Mouse (Mus musculus) heart, adult 8-10 months (tissue): Measurements from ENCODE around the gene Mical3. TPM values are rescaled to one million over a fixed set of nuclear protein-coding genes. Genes with fewer than 3 reads are reported as not detected.

Experiments used
- DNase-seq: peaks from one replicate; pipeline ENCODE4 v3.0.0; 2022; ENCODE audit warnings: low spot score
- total RNA-seq, 4 experiments: library from RNA; stranded (reverse); gene quantifications; 2 replicates each; pipeline ENCODE4 v1.2.4; 2022

The Mical3 gene
- total RNA-seq, 4 experiments from 2014 or later = 112 to 130 (median 120) TPM

- DNase-seq = peak; percentile 26
These were observed 77.2 kb downstream of the Mical3 start for GRCm38 (mm10) chr6:121053585-121054112.

DNA sequence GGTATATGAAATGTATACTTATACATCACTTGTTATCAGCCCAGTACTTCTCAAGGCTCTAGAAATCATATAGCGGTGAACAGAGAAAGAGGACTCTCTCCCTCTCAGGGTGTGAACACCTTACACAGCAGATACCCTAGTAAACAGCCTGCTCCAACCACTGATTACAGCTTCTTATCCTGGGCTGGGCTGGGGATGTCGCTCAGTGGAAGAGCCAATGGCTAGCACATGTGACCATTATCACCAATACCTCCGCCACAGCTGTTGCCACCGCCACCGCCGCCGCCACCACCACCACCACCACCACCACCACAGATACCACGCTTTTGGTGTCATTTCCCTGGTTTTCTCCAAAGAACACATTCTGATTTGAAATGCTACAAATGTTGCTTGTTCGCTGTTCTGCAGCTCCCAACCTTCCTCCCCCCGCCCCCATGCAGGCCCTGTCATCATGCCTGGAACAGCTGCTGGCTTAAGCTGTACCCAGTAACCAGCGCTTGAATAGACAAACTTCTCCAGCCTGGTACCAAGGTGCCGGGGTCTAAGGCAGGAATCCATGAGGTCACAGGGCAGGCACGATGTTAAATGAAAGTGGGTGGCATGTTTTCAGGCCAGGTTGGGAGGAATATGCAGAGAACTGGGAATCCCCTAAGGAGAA lies 78.7 kb downstream of the Mical3 start:
- DNase-seq = no peak

- DNase-seq = no peak
These were observed 79.4 kb downstream of the Mical3 start for GRCm38 (mm10) chr6:121051411-121051810.

GRCm38 (mm10) chr6:121048696-121049095 lies 82.1 kb downstream of the Mical3 start:
- DNase-seq = no peak

DNA sequence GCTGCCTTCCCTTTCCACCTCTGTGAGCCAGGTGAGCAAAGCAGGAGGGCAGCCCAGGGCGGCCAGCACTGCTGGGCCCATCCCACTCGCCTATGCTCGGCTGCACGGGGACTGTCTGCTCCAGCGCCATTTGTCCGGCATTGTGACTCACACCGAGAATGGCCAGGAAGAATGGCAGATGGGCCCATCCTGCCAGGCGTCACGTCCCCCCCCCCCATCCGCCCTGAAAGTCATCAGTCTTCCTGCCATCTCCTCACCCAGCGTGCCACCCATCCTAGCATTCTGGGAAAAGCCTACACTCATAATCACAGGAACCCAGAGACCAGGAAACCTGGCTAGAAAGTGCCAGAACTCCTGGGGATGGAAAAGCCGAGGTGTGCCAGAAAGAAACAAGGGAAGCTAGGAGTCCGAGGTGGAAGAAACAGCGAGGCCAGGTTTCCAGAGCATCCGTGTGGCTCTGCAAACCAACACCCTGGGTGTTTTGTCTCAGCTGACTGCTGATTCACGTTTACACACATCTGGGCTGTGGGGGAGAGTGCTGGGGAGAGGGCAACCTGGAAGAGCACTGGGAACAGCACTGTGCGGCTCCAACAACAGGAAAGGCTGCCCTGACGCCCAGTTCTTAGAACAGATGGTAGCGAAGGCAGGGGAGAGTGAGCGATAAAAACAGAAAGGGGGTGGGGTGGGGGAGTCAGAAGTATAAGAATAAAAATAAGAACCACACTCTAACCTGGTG lies 85.3 kb downstream of the Mical3 start:
- DNase-seq = no peak

DNA sequence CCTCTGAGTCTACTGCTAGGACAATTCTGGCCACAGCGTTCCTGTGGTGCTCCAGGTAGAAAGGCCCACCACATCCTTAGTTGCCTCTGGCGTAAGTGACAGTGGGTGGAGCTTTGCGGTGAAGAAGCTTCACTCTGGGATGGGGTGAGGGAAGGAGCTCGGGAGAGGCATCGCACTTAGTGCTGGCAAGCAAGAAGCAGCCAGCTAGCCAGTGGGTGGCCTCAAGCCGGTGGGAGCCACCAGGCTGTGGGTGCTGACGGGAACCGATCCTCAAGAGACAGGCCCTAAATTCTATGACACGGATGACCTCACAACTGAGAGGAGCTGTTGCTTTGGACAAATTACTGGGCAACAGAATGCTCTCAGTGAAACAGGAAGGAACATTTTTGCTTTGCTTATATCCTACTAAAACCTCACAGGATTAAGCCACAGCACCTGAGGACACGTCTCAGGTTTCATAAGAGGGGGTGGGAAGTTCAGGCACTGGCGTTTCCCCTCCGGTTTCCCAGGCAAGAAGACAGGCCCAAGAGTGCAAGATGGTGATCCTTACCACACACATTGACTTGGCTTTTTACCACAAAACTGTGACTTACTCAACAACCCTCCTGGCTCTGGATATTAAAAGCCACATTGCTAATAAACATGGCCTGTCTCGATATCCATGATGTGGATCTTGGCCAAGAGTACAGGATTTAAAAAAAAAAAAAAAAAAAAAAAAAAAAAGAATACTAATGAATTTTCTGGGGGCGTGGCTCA lies 87.2 kb downstream of the Mical3 start:
- no peak for DNase-seq

DNA sequence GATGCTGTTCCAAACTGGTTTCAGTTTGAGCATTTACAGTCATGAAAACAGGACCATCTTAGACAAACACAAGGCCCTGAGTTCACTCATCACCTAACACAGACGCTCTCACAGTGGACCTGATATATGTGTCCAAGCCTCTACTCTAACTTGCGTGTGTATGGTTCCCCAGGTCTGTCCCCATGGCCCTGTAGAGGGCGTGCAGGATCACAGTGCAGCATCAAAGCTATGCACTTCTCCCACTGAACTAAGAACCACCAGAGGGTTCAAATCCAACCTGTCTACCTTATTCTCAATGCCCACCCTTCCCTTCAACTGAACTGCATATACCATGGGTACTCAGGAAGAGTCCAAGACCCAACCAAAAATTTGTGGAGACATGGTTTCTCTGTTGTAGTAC lies 91.1 kb downstream of the Mical3 start:
- DNase-seq = no peak

DNA sequence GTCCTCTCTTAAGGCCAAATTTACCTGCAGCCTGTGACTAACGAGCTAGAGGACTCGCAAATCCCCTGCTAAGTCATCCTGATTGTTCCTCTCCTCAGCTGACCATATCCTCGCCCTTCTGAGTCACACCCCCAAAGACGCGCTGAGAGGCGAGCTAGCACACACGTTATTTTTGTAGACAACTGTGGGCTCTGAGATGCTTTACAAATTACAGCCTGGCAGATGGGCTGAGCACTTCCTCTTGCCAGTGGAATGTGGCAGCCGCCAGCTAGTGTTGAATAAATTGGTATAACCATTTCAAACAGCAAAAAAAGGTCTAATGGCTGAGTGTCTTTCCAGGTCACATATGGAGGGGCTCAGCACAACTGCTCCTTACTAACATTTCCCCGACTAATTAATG lies 91.5 kb downstream of the Mical3 start:
- no peak for DNase-seq

DNA sequence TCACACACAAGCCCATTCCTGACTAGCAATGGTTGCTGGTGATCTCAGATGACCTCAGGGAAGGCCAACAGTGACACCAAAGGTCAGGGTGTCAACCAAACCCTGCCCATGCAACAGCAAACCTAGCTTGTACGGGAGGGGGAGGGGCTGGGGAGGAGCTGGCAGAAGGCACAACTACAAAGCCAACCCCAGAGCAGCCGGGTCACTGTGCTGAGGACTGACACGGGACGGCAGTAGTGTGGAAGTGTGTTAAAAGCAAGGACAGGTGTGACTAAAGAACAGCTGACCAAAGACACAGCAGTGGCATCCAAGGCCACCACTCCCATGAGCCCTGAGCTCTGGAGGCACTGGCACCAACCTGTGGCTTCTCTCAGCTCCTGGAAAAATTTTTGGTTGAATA lies 93.7 kb downstream of the Mical3 start:
- no peak for DNase-seq

DNA sequence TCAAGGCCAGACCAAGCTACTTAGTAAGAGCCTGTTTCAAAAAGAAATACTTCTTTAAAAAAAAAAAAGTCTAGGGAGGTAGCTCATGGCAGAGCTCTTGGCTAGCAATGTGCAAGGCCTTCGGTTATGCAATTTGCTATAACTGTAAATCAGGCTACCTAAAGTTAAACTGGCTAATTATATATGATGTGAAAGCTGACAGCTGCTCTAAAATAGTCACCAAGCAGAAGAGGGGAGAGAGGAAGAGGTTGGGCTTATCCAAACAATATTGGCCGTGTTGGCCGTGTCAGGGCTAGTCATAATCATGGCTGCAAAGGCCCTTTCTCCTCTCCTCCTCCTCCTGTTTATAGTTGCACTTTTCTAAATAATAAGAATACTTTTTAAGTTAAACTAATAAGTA lies 94.9 kb downstream of the Mical3 start:
- no peak for DNase-seq

GRCm38 (mm10) chr6:121035268-121035667 lies 95.5 kb downstream of the Mical3 start:
- DNase-seq = no peak

GRCm38 (mm10) chr6:121033250-121033649 lies 97.5 kb downstream of the Mical3 start:
- DNase-seq = no peak

- no peak for DNase-seq
These were observed 99.4 kb downstream of the Mical3 start for GRCm38 (mm10) chr6:121031370-121031769.

DNA sequence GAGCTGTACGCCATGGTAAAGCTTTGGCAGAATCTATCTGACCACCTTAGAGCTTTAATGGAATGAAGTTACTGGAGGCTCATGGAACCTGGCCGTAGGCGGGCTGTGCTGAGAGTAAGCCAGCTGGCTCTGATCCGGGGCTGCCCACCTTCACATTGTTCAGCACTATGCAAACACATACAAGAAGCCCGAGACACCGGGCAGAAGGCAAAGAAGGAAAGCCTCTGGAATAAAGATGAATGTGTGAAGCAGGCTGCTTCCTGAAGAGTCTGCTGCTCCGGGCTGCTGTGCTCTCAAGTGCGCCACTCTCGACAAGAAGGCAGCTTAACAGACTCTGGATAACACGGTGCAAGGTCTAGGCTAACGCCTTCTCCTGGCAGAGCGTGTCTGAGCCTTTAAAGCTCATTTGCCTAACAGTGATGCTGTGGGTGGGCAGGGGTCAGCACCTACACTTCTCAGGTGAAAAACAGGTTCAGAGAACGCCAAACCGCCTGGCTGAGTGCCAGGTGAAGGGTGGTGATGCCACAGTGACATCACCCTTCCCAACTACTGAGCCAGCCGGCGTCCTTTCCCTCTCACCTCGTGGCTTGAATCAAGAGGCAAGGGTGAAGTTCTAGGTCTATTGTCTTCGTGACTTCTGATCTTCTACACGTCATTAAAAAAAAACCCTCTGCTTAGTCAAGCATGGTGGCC lies 100.8 kb downstream of the Mical3 start:
- no peak for DNase-seq

DNA sequence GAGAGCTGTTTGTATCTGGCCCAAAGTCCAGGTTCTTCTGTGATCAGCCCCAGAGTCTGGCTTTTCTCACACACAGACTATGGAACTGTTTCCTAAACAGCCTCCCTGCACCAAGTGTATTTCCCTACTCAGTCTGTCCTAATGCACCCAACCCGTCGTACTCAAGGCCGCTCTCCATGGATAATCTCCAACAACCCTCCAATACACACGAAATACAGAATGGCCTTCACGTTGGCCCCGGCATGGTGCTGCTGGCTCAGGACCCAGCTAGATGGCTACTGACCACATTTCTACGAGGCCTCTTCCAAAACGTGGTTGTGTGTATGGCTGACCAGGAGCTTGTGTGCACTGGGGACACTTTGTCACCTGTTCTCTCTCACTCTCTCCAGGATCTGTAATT lies 102.3 kb downstream of the Mical3 start:
- no peak for DNase-seq

DNA sequence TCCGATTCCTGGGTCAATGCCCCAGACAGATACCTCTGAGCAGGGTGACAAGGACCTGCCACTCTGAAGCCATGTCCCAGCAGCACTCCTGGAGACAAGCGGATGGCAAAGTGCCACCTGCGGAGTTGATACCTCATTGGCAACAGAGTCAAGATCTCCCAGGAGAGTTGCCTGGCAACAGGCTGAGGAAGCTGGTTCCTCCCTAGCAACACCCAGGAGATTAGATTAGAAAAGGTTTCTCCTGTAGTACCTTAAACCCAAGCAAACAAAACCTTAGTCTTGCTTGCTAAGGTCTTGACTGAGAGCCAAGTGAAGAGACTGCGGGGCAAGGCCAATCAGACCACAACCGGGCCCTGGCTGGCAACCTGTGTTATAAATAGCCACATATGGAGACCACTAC lies 103.5 kb downstream of the Mical3 start:
- peak; percentile 33 for DNase-seq

DNA sequence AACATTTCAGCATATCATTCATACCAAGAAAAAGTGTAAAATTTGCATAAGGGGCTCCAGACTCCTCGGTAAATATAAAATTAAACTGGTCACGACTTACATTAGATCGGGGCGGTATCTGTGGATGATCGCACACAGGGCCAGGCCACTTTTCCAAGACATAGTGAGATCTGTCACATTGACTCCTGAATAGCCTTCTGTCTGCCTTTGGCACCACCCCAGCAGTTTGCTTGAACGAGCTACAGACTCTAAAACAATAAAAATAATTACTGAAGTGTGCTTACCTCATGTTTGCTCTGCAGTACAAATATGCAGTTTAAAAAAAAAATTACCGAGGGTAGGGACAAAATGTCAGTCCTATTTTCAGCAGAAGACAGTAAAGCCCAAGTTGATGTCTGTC lies 103.9 kb downstream of the Mical3 start:
- no peak for DNase-seq

- no peak for DNase-seq
These were observed 104.7 kb downstream of the Mical3 start for GRCm38 (mm10) chr6:121026019-121026584.

GRCm38 (mm10) chr6:121018147-121018546 lies 112.7 kb downstream of the Mical3 start:
- DNase-seq = peak; percentile 52

GRCm38 (mm10) chr6:121017436-121018031 lies 113.3 kb downstream of the Mical3 start:
- peak; percentile 77 for DNase-seq

GRCm38 (mm10) chr6:121016097-121016496 lies 114.7 kb downstream of the Mical3 start:
- no peak for DNase-seq
